Mouse (Mus musculus): Measurements from ENCODE around the gene Plpp7. TPM values are rescaled to one million over a fixed set of nuclear protein-coding genes. Genes with fewer than 3 reads are reported as not detected.
A peak's percentile ranks its signal among the peaks of the same experiment; 100 is the strongest.

The Plpp7 gene
- polyA plus RNA-seq, 1 experiment, result not detected

- peaks cover 9% of the 10 kb centered on the region for H3K4me1 ChIP-seq (ENCODE audit: control insufficient read depth, insufficient read depth, low read length)
- H3K27ac ChIP-seq (ENCODE audit: control insufficient read depth, insufficient read depth, low read depth, low read length, poor library complexity), result peak overlapping the region; percentile 9; the same call in 1 of the 2 replicates
- no peak overlapping the region for H3K4me3 ChIP-seq (replicated peaks; ENCODE audit: control insufficient read depth, low read depth, low read length)
- WGBS, result 81% methylated on average over 4 of the region's 4 CpGs
- TF ChIP-seq CTCF (IDR thresholded peaks at IDR 0.05; ENCODE audit: control insufficient read depth, insufficient read depth, low read length) (no peak), POLR2A (IDR thresholded peaks at IDR 0.05; ENCODE audit: borderline replicate concordance, control insufficient read depth, low read depth, low read length) (no peak)
Observed at GRCm38 (mm10) chr2:32057794-32058193, 37.5 kb upstream of the Plpp7 start.

GRCm38 (mm10) chr2:32058241-32058640 is 37.1 kb upstream of the Plpp7 start:
- 86% methylated on average over 9 of the region's 9 CpGs for WGBS
- Histone ChIP-seq H3K27ac (ENCODE audit: control insufficient read depth, insufficient read depth, low read depth, low read length, poor library complexity) (no peak overlapping the region), H3K4me1 (ENCODE audit: control insufficient read depth, insufficient read depth, low read length) (peaks cover 11% of the 10 kb centered on the region), H3K4me3 (replicated peaks; ENCODE audit: control insufficient read depth, low read depth, low read length) (no peak overlapping the region)
- TF ChIP-seq POLR2A (IDR thresholded peaks at IDR 0.05; ENCODE audit: borderline replicate concordance, control insufficient read depth, low read depth, low read length) (no peak), CTCF (IDR thresholded peaks at IDR 0.05; ENCODE audit: control insufficient read depth, insufficient read depth, low read length) (no peak)

GRCm38 (mm10) chr2:32058716-32059115 is 36.6 kb upstream of the Plpp7 start:
- WGBS, result 71% methylated on average over 5 of the region's 5 CpGs
- Histone ChIP-seq H3K27ac (ENCODE audit: control insufficient read depth, insufficient read depth, low read depth, low read length, poor library complexity) (no peak overlapping the region), H3K4me1 (ENCODE audit: control insufficient read depth, insufficient read depth, low read length) (peaks cover 13% of the 10 kb centered on the region), H3K4me3 (replicated peaks; ENCODE audit: control insufficient read depth, low read depth, low read length) (no peak overlapping the region)
- TF ChIP-seq POLR2A (IDR thresholded peaks at IDR 0.05; ENCODE audit: borderline replicate concordance, control insufficient read depth, low read depth, low read length), result no peak
- no peak for TF ChIP-seq CTCF (IDR thresholded peaks at IDR 0.05; ENCODE audit: control insufficient read depth, insufficient read depth, low read length)

GRCm38 (mm10) chr2:32059613-32060012 is 35.7 kb upstream of the Plpp7 start:
- Histone ChIP-seq H3K4me1 (ENCODE audit: control insufficient read depth, insufficient read depth, low read length) (peaks cover 13% of the 10 kb centered on the region), H3K27ac (ENCODE audit: control insufficient read depth, insufficient read depth, low read depth, low read length, poor library complexity) (no peak overlapping the region)

DNA sequence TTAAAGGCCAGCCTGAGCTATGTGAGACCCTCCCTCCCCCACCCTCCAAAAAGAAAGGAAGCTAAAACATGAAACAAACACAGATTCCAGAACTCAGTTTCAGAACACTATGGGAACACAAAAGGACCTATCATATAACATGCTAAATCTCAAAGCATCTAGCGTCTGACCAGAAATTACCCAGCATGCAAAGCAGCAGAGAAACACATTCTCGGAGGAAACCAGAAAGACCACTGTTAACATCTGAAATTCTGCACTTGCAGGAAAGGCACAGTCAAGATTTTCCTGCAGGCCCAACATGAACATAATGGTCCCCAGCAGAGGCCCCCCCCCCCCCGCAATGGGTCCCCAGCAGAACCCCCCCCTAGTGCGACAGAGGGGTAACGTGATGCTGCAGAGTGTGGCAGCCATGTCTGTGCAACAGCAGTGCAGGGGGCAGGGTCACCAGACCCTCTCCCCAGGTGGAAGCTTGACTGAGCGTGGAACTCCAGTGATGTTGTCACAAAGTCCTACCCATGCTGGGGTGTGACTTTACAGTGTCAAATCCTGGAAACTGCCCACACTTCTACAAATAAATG is 35.0 kb upstream of the Plpp7 start:
- no peak for TF ChIP-seq CTCF (IDR thresholded peaks at IDR 0.05; ENCODE audit: control insufficient read depth, insufficient read depth, low read length)
- Histone ChIP-seq H3K4me3 (replicated peaks; ENCODE audit: control insufficient read depth, low read depth, low read length) (no peak overlapping the region), H3K4me1 (ENCODE audit: control insufficient read depth, insufficient read depth, low read length) (peaks cover 13% of the 10 kb centered on the region), H3K27ac (ENCODE audit: control insufficient read depth, insufficient read depth, low read depth, low read length, poor library complexity) (no peak overlapping the region)
- WGBS, result 50% methylated on average over 6 of the region's 6 CpGs

More at GRCm38 (mm10) chr2:32059613-32060012, 35.7 kb upstream of the Plpp7 start:
- TF ChIP-seq POLR2A (IDR thresholded peaks at IDR 0.05; ENCODE audit: borderline replicate concordance, control insufficient read depth, low read depth, low read length) (no peak), CTCF (IDR thresholded peaks at IDR 0.05; ENCODE audit: control insufficient read depth, insufficient read depth, low read length) (no peak)
- WGBS, result 76% methylated on average over 6 of the region's 6 CpGs
- no peak overlapping the region for H3K4me3 ChIP-seq (replicated peaks; ENCODE audit: control insufficient read depth, low read depth, low read length)

DNA sequence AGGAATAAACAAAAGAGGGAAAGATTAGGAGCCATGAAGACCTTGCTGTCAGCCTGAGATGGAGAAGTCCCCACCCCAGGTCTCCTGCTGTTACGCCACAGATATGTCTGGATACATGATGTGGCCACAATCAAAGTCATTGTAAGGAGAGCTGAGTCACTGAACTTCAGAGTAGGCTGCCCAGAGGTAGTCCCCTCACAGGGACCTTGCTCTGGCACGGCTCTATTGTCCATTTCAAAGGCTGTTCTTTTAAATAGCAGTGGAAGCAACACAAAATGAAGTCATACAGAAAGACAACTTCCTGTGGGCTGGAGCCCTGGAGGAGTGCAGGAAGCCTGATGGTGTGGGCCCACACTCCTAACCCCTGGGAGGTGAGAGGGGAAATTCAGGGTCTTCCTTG is 34.1 kb upstream of the Plpp7 start:
- peak overlapping the region; percentile 45 for H3K27ac ChIP-seq (ENCODE audit: control insufficient read depth, insufficient read depth, low read depth, low read length, poor library complexity)
- H3K4me3 ChIP-seq (replicated peaks; ENCODE audit: control insufficient read depth, low read depth, low read length), result no peak overlapping the region
- H3K4me1 ChIP-seq (ENCODE audit: control insufficient read depth, insufficient read depth, low read length), result peaks cover 14% of the 10 kb centered on the region
- 13% methylated on average over 2 of the region's 2 CpGs for WGBS
- TF ChIP-seq POLR2A (IDR thresholded peaks at IDR 0.05; ENCODE audit: borderline replicate concordance, control insufficient read depth, low read depth, low read length) (no peak), CTCF (IDR thresholded peaks at IDR 0.05; ENCODE audit: control insufficient read depth, insufficient read depth, low read length) (no peak)

DNA sequence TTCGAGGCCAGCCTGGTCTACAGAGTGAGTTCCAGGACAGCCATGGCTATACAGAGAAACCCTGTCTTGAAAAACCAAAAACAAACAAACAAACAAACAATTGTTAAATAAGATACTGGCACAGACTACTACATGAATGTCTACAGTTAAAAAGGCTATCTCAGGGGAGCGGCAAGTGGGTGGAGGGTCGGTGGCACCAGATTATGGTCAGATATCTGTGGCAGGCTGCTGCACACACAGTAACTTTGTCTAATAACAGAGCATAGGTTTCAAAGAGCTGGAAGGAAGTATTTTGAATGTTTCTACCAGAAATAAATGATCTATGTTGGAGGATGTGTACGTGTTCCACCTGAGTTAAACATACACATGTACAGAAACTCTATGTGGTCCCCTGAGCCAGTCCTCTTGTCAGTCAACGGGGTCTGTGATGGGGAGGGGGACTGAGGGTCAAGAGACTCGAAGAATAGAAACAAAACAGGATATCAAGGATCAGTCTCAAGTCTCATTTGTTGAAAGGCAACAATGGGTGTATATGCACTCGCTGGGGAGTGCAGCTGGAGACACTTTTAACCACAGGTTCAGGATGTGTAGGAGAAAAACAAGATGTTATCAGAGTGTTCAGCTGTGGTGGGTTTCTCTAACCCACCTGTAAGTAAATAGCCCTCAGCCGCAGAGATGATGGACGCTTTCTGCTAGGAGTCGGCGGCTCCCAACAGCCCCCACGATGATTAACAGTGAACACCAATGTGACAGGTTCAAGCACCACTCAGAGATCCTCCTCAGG is 33.4 kb upstream of the Plpp7 start:
- H3K4me1 ChIP-seq (ENCODE audit: control insufficient read depth, insufficient read depth, low read length), result peaks cover 12% of the 10 kb centered on the region
- H3K4me3 ChIP-seq (replicated peaks; ENCODE audit: control insufficient read depth, low read depth, low read length), result no peak overlapping the region
- H3K27ac ChIP-seq (ENCODE audit: control insufficient read depth, insufficient read depth, low read depth, low read length, poor library complexity), result peak overlapping the region; percentile 68
- 26% methylated on average over 12 of the region's 12 CpGs for WGBS
- TF ChIP-seq CTCF (IDR thresholded peaks at IDR 0.05; ENCODE audit: control insufficient read depth, insufficient read depth, low read length), result no peak

- TF ChIP-seq CTCF (IDR thresholded peaks at IDR 0.05; ENCODE audit: control insufficient read depth, insufficient read depth, low read length) (no peak), POLR2A (IDR thresholded peaks at IDR 0.05; ENCODE audit: borderline replicate concordance, control insufficient read depth, low read depth, low read length) (no peak)
- Histone ChIP-seq H3K4me1 (ENCODE audit: control insufficient read depth, insufficient read depth, low read length) (peaks cover 10% of the 10 kb centered on the region), H3K4me3 (replicated peaks; ENCODE audit: control insufficient read depth, low read depth, low read length) (no peak overlapping the region), H3K27ac (ENCODE audit: control insufficient read depth, insufficient read depth, low read depth, low read length, poor library complexity) (peak overlapping the region; percentile 68)
- 43% methylated on average over 15 of the region's 15 CpGs for WGBS
Observed at GRCm38 (mm10) chr2:32062626-32063410, 32.5 kb upstream of the Plpp7 start.

Measured in bone marrow, adult 2 months (tissue).